Comparison of ENCODE assay signal across 10 mouse cellular contexts in the genomic region with DNA sequence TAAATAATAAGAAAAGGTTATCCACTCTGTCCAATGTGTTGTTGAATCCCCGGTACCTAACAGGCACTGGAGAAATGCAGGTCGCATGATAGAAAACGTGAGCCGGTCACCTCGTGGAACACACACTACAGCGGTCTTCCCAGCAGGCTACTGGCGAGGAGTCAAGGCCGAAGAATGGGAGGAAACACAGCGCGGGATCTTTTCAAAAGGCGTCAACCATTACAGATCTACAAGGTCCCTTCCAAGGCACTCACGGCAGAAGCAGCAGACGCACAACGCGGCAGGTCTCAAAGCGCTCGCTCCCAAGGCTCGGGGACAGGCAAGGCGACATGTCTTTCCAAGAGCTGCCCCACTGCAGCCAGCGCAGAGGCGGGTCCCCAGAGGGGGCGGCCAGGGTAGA. TPM values are rescaled to one million over a fixed set of nuclear protein-coding genes. Genes with fewer than 3 reads are reported as not detected.
DNase-seq lines count a peak whose midpoint lies in the region; ATAC-seq and TF ChIP-seq lines count a peak whose summit lies in the region.
"Had no signal": no experiment of that assay in that cellular context is flagged by ENCODE, and none has a peak within 500 bp of the region (broad histone marks: within the 10 kb centered on the region; RNA-seq: fewer than 3 reads in every experiment).

No protein-coding gene starts in this region.

- TF ChIP-seq POLR2A in kidney, adult 2 months (IDR thresholded peaks at IDR 0.05; ENCODE audit: low read depth, low read length) = no peak

- ATAC-seq in erythroblast, adult 5-6 weeks (replicated peaks; ENCODE audit: low FRiP score, poor library complexity, severe bottlenecking) = no peak
- ATAC-seq: inflammation-experienced regulatory T-cells, adult 6 months; liver, embryonic 12.5 days had no signal

- H3K4me1 ChIP-seq in kidney, adult 2 months (ENCODE audit: control insufficient read depth, insufficient read depth, low read length) = peaks cover 7% of the 10 kb centered on the region; the same call in 1 of the 2 replicates
- H3K4me1 ChIP-seq in embryonic facial prominence, embryonic 10.5 days = peaks cover 25% of the 10 kb centered on the region

- no peak overlapping the region for H3K4me3 ChIP-seq in kidney, adult 2 months (ENCODE audit: insufficient read depth, low read depth, low read length)
- H3K4me3 ChIP-seq in embryonic facial prominence, embryonic 10.5 days = no peak overlapping the region
- H3K4me3 ChIP-seq: liver, embryonic 12.5 days had no signal

- WGBS in kidney, adult 2 months = 79% methylated on average over 22 of the region's 22 CpGs
- 95% methylated on average over 22 of the region's 22 CpGs for WGBS in embryonic facial prominence, embryonic 10.5 days

- peak; percentile 46 for DNase-seq in kidney, adult 2 months
- DNase-seq in kidney, adult 18-20 months = no peak
- DNase-seq in ZHBTc4 (ENCODE audit: low read depth, low spot score) = peak; percentile 54
- DNase-seq in adrenal gland, postnatal 10 days = peak; percentile 58
- peak; percentile 83 for DNase-seq in cerebellum, adult 9-11 months
- no peak for DNase-seq in embryonic facial prominence, embryonic 10.5 days (ENCODE audit: low spot score)
- DNase-seq: kidney, postnatal 36 days had no signal

- TF ChIP-seq CTCF in kidney, adult 2 months (conservative IDR thresholded peaks at IDR 0.05; ENCODE audit: insufficient read depth, insufficient read length, low read depth, low read length) = no peak

- peaks cover 8% of the 10 kb centered on the region for H3K36me3 ChIP-seq in kidney, adult 2 months (ENCODE audit: control insufficient read depth, insufficient read depth, low read length)
- peaks cover 100% of the 10 kb centered on the region for H3K36me3 ChIP-seq in embryonic facial prominence, embryonic 10.5 days (replicated peaks)

- H3K27me3 ChIP-seq in kidney, adult 2 months (replicated peaks; ENCODE audit: control insufficient read depth, insufficient read depth, low read length) = no peaks in the 10 kb centered on the region
- no peaks in the 10 kb centered on the region for H3K27me3 ChIP-seq in embryonic facial prominence, embryonic 10.5 days (replicated peaks; ENCODE audit: low read depth, poor library complexity, severe bottlenecking)
- H3K27me3 ChIP-seq: liver, embryonic 12.5 days had no signal

- H3K9me3 ChIP-seq in embryonic facial prominence, embryonic 10.5 days = no peaks in the 10 kb centered on the region
- H3K9me3 ChIP-seq: liver, embryonic 12.5 days had no signal

- H3K27ac ChIP-seq in kidney, adult 2 months (ENCODE audit: insufficient read depth, low read depth, low read length) = no peak overlapping the region
- no peak overlapping the region for H3K27ac ChIP-seq in embryonic facial prominence, embryonic 10.5 days (replicated peaks)
- H3K27ac ChIP-seq: liver, embryonic 12.5 days had no signal

RNA-seq across cellular contexts. Expression of a gene that starts 53.3 kb away (rescaled TPM):
- 27.7 and 29.0 TPM in 2 replicates for polyA plus RNA-seq in kidney, adult 2 months (2012; rRNA removed)
- total RNA-seq in adrenal gland, postnatal 10 days (2021) = 10 to 100 TPM; 39.8 to 57.2 TPM
- polyA plus RNA-seq in embryonic facial prominence, embryonic 10.5 days (2016; fragmentation: Nextera tagmentation; extraction: Ambion mirVana) = 68.1 and 69.9 TPM in 2 replicates
- 60.1 and 81.1 TPM in 2 replicates for total RNA-seq in erythroblast, adult 5-6 weeks (2015; ENCODE audit: low replicate concordance)
- total RNA-seq in erythroblast, adult 5-6 weeks (2017; ENCODE audit: low replicate concordance) = 83.9 and 95.3 TPM in 2 replicates

Comparison
In these comparisons a context has a peak if more than half of its experiments do, and no peak if none do; other contexts are left out.
1. DNase-seq: peak in kidney, adult 2 months (single experiment), ZHBTc4 (single experiment), adrenal gland, postnatal 10 days (single experiment) and cerebellum, adult 9-11 months (single experiment); none in kidney, adult 18-20 months (single experiment) and embryonic facial prominence, embryonic 10.5 days (single experiment).